Mouse (Mus musculus) MEL (cell line): Measurements from ENCODE around the gene Wap. TPM values are rescaled to one million over a fixed set of nuclear protein-coding genes. Genes with fewer than 3 reads are reported as not detected.

Experiments
- DNase-seq: peaks from one replicate; pipeline ENCODE4 v3.0.0; 2011; ENCODE audit warnings: low read depth, low spot score
- H3K27ac ChIP-seq: 2 replicates; pipeline ENCODE4 v1.5.1; 2012; ENCODE audit warnings: low read depth, mild to moderate bottlenecking, control low read depth, low read length, moderate library complexity; ENCODE audit not compliant: control insufficient read depth
- H3K27me3 ChIP-seq, 2 experiments: fragments of 150-350 bp in 1 of 2; sonication (generic) in 1 of 2; 2 replicates each; pipeline ENCODE4 v1.6.1; 2012; ENCODE audit warnings: low read length in 2 of 2, mild to moderate bottlenecking in 2 of 2, improper control_type of control experiment in 1 of 2, moderate library complexity in 1 of 2; ENCODE audit not compliant: insufficient read depth in 2 of 2, control insufficient read depth in 1 of 2
- H3K36me3 ChIP-seq, 2 experiments: 2 replicates each; pipeline ENCODE4 v1.6.1; 2012 to 2014; ENCODE audit warnings: low read length in 2 of 2, improper control_type of control experiment in 1 of 2, inconsistent platforms in 1 of 2, mild to moderate bottlenecking in 1 of 2; ENCODE audit not compliant: insufficient read depth in 2 of 2, control insufficient read depth in 1 of 2
- H3K4me1 ChIP-seq, 2 experiments: fragments of 150-350 bp in 1 of 2; sonication (generic) in 1 of 2; 2 replicates each; pipeline ENCODE4 v1.6.1; 2012; ENCODE audit warnings: low read length in 2 of 2, improper control_type of control experiment in 1 of 2, mild to moderate bottlenecking in 1 of 2; ENCODE audit not compliant: insufficient read depth in 2 of 2, control insufficient read depth in 1 of 2
- H3K4me3 ChIP-seq, 2 experiments: fragments of 150-350 bp in 1 of 2; sonication (generic) in 1 of 2; 2 replicates each; pipeline ENCODE4 v1.5.1; 2012; ENCODE audit warnings: low read depth in 2 of 2, low read length in 2 of 2, mild to moderate bottlenecking in 2 of 2, moderate library complexity in 2 of 2, control low read depth in 1 of 2, improper control_type of control experiment in 1 of 2; ENCODE audit not compliant: control insufficient read depth in 1 of 2, insufficient read depth in 1 of 2
- H3K79me2 ChIP-seq: 2 replicates; pipeline ENCODE4 v1.6.1; 2012; ENCODE audit warnings: mild to moderate bottlenecking, low read length, moderate library complexity; ENCODE audit not compliant: control insufficient read depth, poor library complexity, insufficient read depth
- H3K9ac ChIP-seq: 2 replicates; pipeline ENCODE4 v1.6.1; 2012; ENCODE audit warnings: low read depth, mild to moderate bottlenecking, control low read depth, low read length, moderate library complexity; ENCODE audit not compliant: control insufficient read depth, poor library complexity, severe bottlenecking
- H3K9me3 ChIP-seq: fragments of 150-350 bp; sonication (generic); replicated peaks from 2 replicates; pipeline ENCODE4 v1.6.1; 2012; ENCODE audit warnings: mild to moderate bottlenecking, low read length, improper control_type of control experiment, moderate library complexity; ENCODE audit not compliant: insufficient read depth
- CTCF ChIP-seq, 3 experiments: IDR thresholded peaks in 2 of 3; conservative IDR thresholded peaks in 1 of 3; 2 replicates each; pipeline ENCODE4 v1.5.1; 2011 to 2012; ENCODE audit warnings: low read length in 3 of 3, low read depth in 2 of 3, mild to moderate bottlenecking in 2 of 3, improper control_type of control experiment in 1 of 3, inconsistent platforms in 1 of 3, mixed read lengths in 1 of 3, moderate library complexity in 1 of 3; ENCODE audit not compliant: control insufficient read depth in 1 of 3, insufficient read depth in 1 of 3, poor library complexity in 1 of 3, severe bottlenecking in 1 of 3
- E2F4 ChIP-seq: IDR thresholded peaks from 2 replicates; pipeline ENCODE4 v1.6.1; 2011; ENCODE audit warnings: low read depth, low read length, improper control_type of control experiment, borderline replicate concordance
- ELF1 ChIP-seq: IDR thresholded peaks from 2 replicates; pipeline ENCODE4 v1.6.1; 2014; ENCODE audit warnings: low read depth, mild to moderate bottlenecking, inconsistent platforms, low read length, improper control_type of control experiment, moderate library complexity
- EP300 ChIP-seq, 2 experiments: IDR thresholded peaks; 2 replicates each; pipeline ENCODE4 v1.6.1; 2011; ENCODE audit warnings: improper control_type of control experiment in 2 of 2, low read length in 2 of 2, low read depth in 1 of 2, mild to moderate bottlenecking in 1 of 2
- ETS1 ChIP-seq: IDR thresholded peaks from 2 replicates; pipeline ENCODE4 v1.6.1; 2012; ENCODE audit warnings: low read depth, mild to moderate bottlenecking, inconsistent platforms, low read length, improper control_type of control experiment, moderate library complexity
- GABPA ChIP-seq: IDR thresholded peaks from 2 replicates; pipeline ENCODE4 v1.6.1; 2012; ENCODE audit warnings: low read depth, mild to moderate bottlenecking, inconsistent platforms, low read length, improper control_type of control experiment, moderate library complexity
- GATA1 ChIP-seq: IDR thresholded peaks from 2 replicates; pipeline ENCODE4 v1.6.1; 2011; ENCODE audit warnings: low read depth, low read length, improper control_type of control experiment
- HCFC1 ChIP-seq: IDR thresholded peaks from 2 replicates; pipeline ENCODE4 v1.6.1; 2012; ENCODE audit warnings: low read depth, mild to moderate bottlenecking, inconsistent platforms, low read length, improper control_type of control experiment, moderate library complexity
- JUND ChIP-seq: IDR thresholded peaks from 2 replicates; pipeline ENCODE4 v1.6.1; 2011; ENCODE audit warnings: low read depth, mild to moderate bottlenecking, improper control_type of control experiment, low read length
- MAFK ChIP-seq: IDR thresholded peaks from 2 replicates; pipeline ENCODE4 v1.6.1; 2011; ENCODE audit warnings: low read depth, mild to moderate bottlenecking, low read length, improper control_type of control experiment, borderline replicate concordance
- MAX ChIP-seq: IDR thresholded peaks from 2 replicates; pipeline ENCODE4 v1.6.1; 2011; ENCODE audit warnings: low read length, improper control_type of control experiment
- MAZ ChIP-seq: IDR thresholded peaks from 2 replicates; pipeline ENCODE4 v1.6.1; 2012; ENCODE audit warnings: low read depth, mild to moderate bottlenecking, inconsistent platforms, low read length, improper control_type of control experiment
- MEF2A ChIP-seq: IDR thresholded peaks from 2 replicates; pipeline ENCODE4 v1.6.1; 2014; ENCODE audit warnings: low read depth, mild to moderate bottlenecking, inconsistent platforms, low read length, improper control_type of control experiment; ENCODE audit not compliant: poor library complexity, insufficient replicate concordance, severe bottlenecking; ENCODE audit errors: extremely low read depth
- MXI1 ChIP-seq: IDR thresholded peaks from 2 replicates; pipeline ENCODE4 v1.6.1; 2011; ENCODE audit warnings: mild to moderate bottlenecking, low read depth, low read length, improper control_type of control experiment
- MYB ChIP-seq: IDR thresholded peaks from 2 replicates; pipeline ENCODE4 v1.6.1; 2011; ENCODE audit warnings: mild to moderate bottlenecking, low read depth, low read length, improper control_type of control experiment
- MYC ChIP-seq: IDR thresholded peaks from 2 replicates; pipeline ENCODE4 v1.6.1; 2011; ENCODE audit warnings: low read depth, mild to moderate bottlenecking, low read length, improper control_type of control experiment, moderate library complexity
- NELFE ChIP-seq: IDR thresholded peaks from 2 replicates; pipeline ENCODE4 v1.6.1; 2011; ENCODE audit warnings: low read depth, low read length, improper control_type of control experiment
- POLR2A ChIP-seq, 2 experiments: IDR thresholded peaks; 2 replicates each; pipeline ENCODE4 v1.6.1; 2011 to 2012; ENCODE audit warnings: low read length in 2 of 2, mild to moderate bottlenecking in 2 of 2, control low read depth in 1 of 2, improper control_type of control experiment in 1 of 2, low read depth in 1 of 2, moderate library complexity in 1 of 2; ENCODE audit not compliant: control insufficient read depth in 1 of 2, insufficient read depth in 1 of 2, poor library complexity in 1 of 2
- POLR2AphosphoS5 ChIP-seq: IDR thresholded peaks from 2 replicates; pipeline ENCODE4 v1.6.1; 2012; ENCODE audit warnings: low read depth, borderline replicate concordance, mild to moderate bottlenecking, inconsistent platforms, low read length, moderate library complexity, mixed read lengths
- RCOR1 ChIP-seq: IDR thresholded peaks from 2 replicates; pipeline ENCODE4 v1.6.1; 2012; ENCODE audit warnings: low read depth, mild to moderate bottlenecking, inconsistent platforms, low read length, improper control_type of control experiment
- SIN3A ChIP-seq: IDR thresholded peaks from 2 replicates; pipeline ENCODE4 v1.6.1; 2012; ENCODE audit warnings: low read length, improper control_type of control experiment, inconsistent platforms
- SMC3 ChIP-seq: IDR thresholded peaks from 2 replicates; pipeline ENCODE4 v1.6.1; 2011; ENCODE audit warnings: low read depth, low read length, improper control_type of control experiment
- TAL1 ChIP-seq: IDR thresholded peaks from 2 replicates; pipeline ENCODE4 v1.6.1; 2012; ENCODE audit warnings: mild to moderate bottlenecking, inconsistent platforms, low read length, moderate library complexity, mixed read lengths
- TCF12 ChIP-seq: IDR thresholded peaks from 2 replicates; pipeline ENCODE4 v1.6.1; 2014; ENCODE audit warnings: low read depth, mild to moderate bottlenecking, inconsistent platforms, low read length, improper control_type of control experiment, moderate library complexity
- USF1 ChIP-seq: IDR thresholded peaks from 2 replicates; pipeline ENCODE4 v1.6.1; 2014; ENCODE audit warnings: low read depth, mild to moderate bottlenecking, inconsistent platforms, low read length, improper control_type of control experiment, moderate library complexity
- USF2 ChIP-seq, 2 experiments: IDR thresholded peaks; 2 replicates each; pipeline ENCODE4 v1.6.1; 2011 to 2012; ENCODE audit warnings: improper control_type of control experiment in 2 of 2, low read length in 2 of 2, borderline replicate concordance in 1 of 2, inconsistent platforms in 1 of 2, low read depth in 1 of 2, mild to moderate bottlenecking in 1 of 2; ENCODE audit not compliant: insufficient read depth in 1 of 2
- ZC3H11A ChIP-seq: IDR thresholded peaks from 2 replicates; pipeline ENCODE4 v1.6.1; 2012; ENCODE audit warnings: low read depth, mild to moderate bottlenecking, inconsistent platforms, low read length, improper control_type of control experiment
- ZKSCAN1 ChIP-seq: IDR thresholded peaks from 2 replicates; pipeline ENCODE4 v1.6.1; 2012; ENCODE audit warnings: low read depth, mild to moderate bottlenecking, inconsistent platforms, low read length, improper control_type of control experiment, moderate library complexity
- ZMIZ1 ChIP-seq: IDR thresholded peaks from 2 replicates; pipeline ENCODE4 v1.6.1; 2012; ENCODE audit warnings: low read depth, mild to moderate bottlenecking, inconsistent platforms, low read length, improper control_type of control experiment, moderate library complexity
- ZNF384 ChIP-seq: IDR thresholded peaks from 2 replicates; pipeline ENCODE4 v1.6.1; 2012; ENCODE audit warnings: low read depth, mild to moderate bottlenecking, inconsistent platforms, low read length, improper control_type of control experiment
- polyA plus RNA-seq, 2 experiments: library from polyadenylated mRNA; stranded (reverse) in 1 of 2; unstranded in 1 of 2; fragments of >175 nt in 1 of 2; fragments of >200 nt in 1 of 2; gene quantifications; 2 replicates each; pipeline versions ENCODE4 v1.2.1 to v1.2.4; 2012; ENCODE audit warnings: low replicate concordance in 2 of 2, low read depth in 1 of 2; ENCODE audit not compliant: insufficient read length in 2 of 2, insufficient read depth in 1 of 2, missing spikeins in 1 of 2
- total RNA-seq: library from RNA; depleted of rRNA; stranded (reverse); fragments of 300-350 nt; gene quantifications from 2 replicates; pipeline ENCODE4 v1.2.3, GENCODE M21; 2012

Gene Wap
- total and polyA plus RNA-seq, 3 experiments, result not detected

GRCm38 (mm10) chr11:6587249-6587940 is 51.0 kb downstream of the Wap start:
- no peak overlapping the region for H3K4me3 ChIP-seq
- H3K9ac ChIP-seq, result no peak overlapping the region
- H3K9me3 ChIP-seq, result no peaks in the 10 kb centered on the region
- no peak for DNase-seq
- H3K4me1 ChIP-seq, result peaks cover 10 to 28% of the 10 kb centered on the region in 2 experiments
- H3K79me2 ChIP-seq, result no peaks in the 10 kb centered on the region
- TF ChIP-seq MAFK, result no peak
- TF ChIP-seq ZKSCAN1, result no peak
- TF ChIP-seq ZMIZ1, result no peak
- TF ChIP-seq MAZ, result no peak
- no peak for TF ChIP-seq GABPA
- no peak for TF ChIP-seq MYB
- TF ChIP-seq MEF2A, result no peak
- TF ChIP-seq TAL1, result no peak
- no peak for TF ChIP-seq POLR2A (IDR thresholded peaks at IDR 0.05; ENCODE audit: control insufficient read depth in 1 of 2, insufficient read depth in 1 of 2, low read depth in 1 of 2, low read length in 2 of 2, poor library complexity in 1 of 2)
- TF ChIP-seq ZC3H11A, result no peak
- no peak for TF ChIP-seq JUND
- TF ChIP-seq ELF1, result no peak
- TF ChIP-seq MXI1, result no peak
- H3K27me3 ChIP-seq, result no peaks in the 10 kb centered on the region
- peaks cover 21 to 27% of the 10 kb centered on the region in 2 experiments for H3K36me3 ChIP-seq
- no peak overlapping the region for H3K27ac ChIP-seq

- Histone ChIP-seq H3K4me3 (no peak overlapping the region), H3K9me3 (no peaks in the 10 kb centered on the region), H3K27me3 (no peaks in the 10 kb centered on the region), H3K36me3 (peaks cover 18 to 27% of the 10 kb centered on the region in 2 experiments), H3K27ac (peak overlapping the region; percentile 74), H3K4me1 (peaks cover 10 to 28% of the 10 kb centered on the region in 2 experiments), H3K79me2 (no peaks in the 10 kb centered on the region), H3K9ac (no peak overlapping the region)
- peak; percentile 91 for DNase-seq
- TF ChIP-seq SIN3A (peak; percentile 91), NELFE (no peak), USF2 (IDR thresholded peaks at IDR 0.05; ENCODE audit: borderline replicate concordance in 1 of 2, insufficient read depth in 1 of 2, low read depth in 1 of 2, low read length in 2 of 2) (no peak), USF1 (peak; percentile 79), SMC3 (peak; percentile 76), TCF12 (peak; percentile 70), ELF1 (peak; percentile 89), EP300 (IDR thresholded peaks at IDR 0.05; ENCODE audit: low read depth in 1 of 2, low read length in 2 of 2) (peak; percentile 83 to 88; a peak in 3 of 4 replicates), POLR2AphosphoS5 (no peak), MEF2A (peak; percentile 96), RCOR1 (peak; percentile 56; the same call in 1 of the 2 replicates), GATA1 (peak; percentile 65; the same call in 1 of the 2 replicates), MAX (peak; percentile 28; the same call in 1 of the 2 replicates), HCFC1 (peak; percentile 62; the same call in 1 of the 2 replicates), ETS1 (peak; percentile 80), MYC (peak; percentile 90), CTCF (IDR thresholded peaks at IDR 0.05 in 2 of 3, conservative IDR thresholded peaks at IDR 0.05 in 1 of 3; ENCODE audit: control insufficient read depth in 1 of 3, insufficient read depth in 1 of 3, low read depth in 2 of 3, low read length in 3 of 3, poor library complexity in 1 of 3, severe bottlenecking in 1 of 3) (peak in 2 of 3 experiments; percentile 24 to 68; a peak in 3 of 6 replicates), TAL1 (peak; percentile 28; the same call in 1 of the 2 replicates), E2F4 (no peak), ZNF384 (peak; percentile 97), MXI1 (peak; percentile 61; the same call in 1 of the 2 replicates)
These were observed 51.8 kb downstream of the Wap start for GRCm38 (mm10) chr11:6586660-6587059.
